Mouse (Mus musculus) T-cell, adult 2 months (primary cell): ENCODE results near the gene Bnip1.

Source experiments
- DNase-seq: peaks from one replicate; pipeline ENCODE4 v3.0.0; 2022; ENCODE audit warnings: low spot score

Gene Bnip1

DNA sequence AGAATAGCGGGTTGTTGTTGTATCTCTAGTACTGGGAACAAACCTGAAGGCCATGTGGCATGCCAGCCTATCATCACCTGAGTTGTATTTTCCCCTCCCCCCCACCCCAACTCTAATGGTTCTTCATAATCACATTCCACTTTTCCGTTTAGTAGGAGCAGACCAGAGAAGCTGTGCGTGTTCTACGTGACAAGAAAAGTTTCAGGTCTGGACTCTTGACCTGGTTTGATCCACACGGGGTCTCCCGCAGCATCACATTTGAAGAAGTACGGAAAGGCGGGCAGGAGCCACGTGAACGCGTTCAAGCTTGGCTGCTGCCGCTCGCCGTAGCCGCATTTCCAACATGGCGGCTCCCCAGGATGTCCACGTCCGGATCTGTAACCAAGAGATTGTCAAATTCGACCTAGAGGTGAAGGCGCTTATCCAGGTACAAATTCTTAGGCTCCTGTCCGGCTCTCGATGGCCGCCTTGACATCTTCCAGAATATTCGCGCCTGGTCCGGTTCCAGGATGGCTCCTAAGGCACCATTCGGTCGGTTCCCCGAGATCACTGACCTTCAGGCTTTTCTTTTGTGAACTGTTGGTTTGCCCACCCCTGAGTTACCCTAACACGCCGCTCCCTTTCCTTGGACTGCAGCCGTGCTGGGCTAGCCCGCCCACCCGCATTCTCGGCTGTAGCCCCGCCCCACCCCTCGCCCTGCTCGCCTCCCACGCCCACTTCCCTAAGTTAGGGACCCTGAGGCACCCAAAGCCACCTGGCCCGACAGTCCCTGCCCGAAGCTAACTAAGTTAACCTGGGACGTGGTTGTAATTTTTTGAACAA is at the start of gene Bnip1:
Bnip1 (plus strand) TSS at position 317 of the 822 bp plus-strand sequence.
- DNase-seq: peak; percentile 71

DNA sequence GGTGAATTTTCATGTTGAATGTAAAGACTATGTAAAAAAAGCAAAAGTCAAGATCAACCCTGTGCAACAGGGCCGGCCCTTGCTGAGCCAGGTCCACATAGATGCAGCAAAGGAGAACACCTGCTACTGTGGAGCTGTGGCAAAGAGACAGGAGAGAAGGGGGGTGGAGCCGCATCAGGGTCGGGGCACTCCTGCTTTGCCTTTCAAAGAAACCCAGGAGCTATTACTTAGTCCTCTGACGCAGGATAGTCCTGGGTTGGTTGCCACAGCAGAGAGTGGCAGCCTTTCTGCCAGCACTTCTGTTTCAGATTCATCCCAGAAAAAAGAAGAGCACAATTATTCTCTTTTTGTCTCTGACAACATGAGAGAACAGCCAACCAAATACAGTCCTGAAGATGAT is 38.3 kb upstream of the Bnip1 start:
- DNase-seq: no peak

DNA sequence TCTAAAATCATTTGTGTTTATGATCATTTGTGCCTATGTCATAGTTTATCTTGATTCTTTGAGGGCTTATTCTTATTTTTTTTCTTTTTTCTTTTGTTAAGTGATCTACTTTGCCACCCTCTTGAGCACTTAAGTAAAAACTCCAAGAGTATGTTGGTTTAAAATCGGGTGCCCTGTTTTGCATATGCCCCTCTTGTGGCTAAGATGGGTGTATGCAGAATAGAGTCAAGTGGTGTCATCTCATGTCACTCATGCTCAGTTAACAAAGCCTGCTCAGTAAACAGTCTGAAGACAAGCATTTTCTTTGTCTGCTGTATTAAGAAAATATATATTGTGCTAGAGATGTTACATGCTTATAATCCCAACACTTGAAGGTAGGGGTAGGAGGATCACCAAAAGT is 37.6 kb upstream of the Bnip1 start:
- DNase-seq: no peak

DNA sequence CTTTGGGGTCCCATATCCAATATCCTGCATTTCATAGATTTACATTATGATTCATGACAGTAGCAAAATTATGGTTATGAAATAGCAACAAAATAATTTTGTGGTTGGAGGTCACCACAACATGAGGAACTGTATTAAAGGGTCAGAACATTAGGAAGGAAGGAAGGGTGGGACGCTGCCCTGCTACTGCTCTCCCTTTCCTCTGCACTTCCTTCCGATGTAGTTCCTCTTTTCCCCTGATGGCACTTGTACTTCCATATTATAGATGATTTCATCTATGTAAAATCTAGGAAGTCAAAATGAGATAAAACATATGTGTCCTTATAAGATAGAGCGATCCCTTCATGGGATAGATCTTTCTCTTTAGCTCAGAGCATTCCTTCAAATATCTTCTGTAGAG is 30.9 kb upstream of the Bnip1 start:
- no peak for DNase-seq

DNA sequence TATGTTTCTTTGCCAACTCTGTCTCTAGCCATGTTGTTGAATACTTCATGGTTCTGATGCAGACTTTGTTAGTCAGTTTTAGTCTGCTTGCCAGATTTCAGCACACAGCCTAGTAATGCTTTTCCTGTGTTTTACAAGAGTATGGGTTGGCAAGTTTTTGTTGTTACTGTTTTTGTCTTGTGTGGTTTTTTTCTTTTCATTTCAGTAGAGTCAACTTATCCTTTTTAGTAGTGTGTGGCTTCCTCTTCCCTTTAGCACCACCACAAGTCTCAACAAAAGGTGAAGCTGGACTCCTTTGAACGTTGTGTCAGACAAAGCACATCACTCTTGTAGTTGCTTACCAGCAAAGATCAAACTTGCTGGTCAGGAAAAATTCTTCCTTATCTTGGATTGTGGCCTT is 28.6 kb upstream of the Bnip1 start:
- peak; percentile 38 for DNase-seq

DNA sequence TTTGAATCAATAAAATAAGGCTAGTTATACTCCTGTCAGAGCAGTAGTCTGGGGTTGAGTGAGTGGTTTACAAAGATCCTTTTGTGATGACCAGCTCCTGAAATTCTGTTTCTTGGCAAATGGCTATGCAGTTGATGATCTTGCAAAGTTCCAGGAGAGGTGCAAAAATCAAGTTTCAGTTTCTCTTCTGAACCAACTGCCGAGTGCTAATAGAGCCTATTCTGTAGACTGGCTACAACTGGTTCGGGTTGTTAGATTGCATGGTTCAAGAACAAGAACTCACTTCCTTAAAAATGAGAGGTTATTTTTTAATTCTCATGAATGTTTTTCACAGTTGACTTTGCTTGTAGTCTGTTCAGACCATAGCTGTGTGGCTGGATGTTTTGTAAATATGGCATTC is 27.4 kb upstream of the Bnip1 start:
- DNase-seq: peak; percentile 9

DNA sequence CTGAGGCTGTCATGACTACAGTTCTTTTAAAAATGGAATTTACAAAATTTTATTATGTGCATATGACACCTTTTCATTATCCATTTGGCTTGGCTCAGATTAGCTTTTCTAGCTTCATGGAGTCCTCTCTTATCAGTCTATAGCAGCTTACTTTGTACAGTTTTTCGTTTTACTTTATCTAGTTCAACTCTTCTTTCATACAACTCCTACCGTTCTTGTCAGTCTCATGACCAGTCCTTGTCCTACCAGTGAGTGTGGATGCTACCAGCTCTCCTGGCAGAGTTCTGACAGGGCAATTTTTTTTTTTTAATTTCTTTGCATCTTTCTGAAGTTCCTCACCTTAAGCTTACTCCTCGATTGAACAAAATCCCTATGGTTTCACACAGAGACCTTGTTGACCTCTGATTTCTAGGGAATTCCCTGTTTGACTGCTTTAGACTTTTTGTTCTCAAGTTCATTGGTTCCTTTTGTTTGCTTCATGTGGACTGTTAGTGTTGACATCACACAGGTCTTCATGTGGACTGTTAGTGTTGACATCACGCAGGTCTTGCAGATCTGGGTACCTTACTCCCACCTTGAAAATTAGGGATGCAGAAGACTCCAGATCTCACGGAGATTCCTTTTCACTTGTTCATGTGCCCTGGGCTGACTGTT is 13.6 kb upstream of the Bnip1 start:
- no peak for DNase-seq

DNA sequence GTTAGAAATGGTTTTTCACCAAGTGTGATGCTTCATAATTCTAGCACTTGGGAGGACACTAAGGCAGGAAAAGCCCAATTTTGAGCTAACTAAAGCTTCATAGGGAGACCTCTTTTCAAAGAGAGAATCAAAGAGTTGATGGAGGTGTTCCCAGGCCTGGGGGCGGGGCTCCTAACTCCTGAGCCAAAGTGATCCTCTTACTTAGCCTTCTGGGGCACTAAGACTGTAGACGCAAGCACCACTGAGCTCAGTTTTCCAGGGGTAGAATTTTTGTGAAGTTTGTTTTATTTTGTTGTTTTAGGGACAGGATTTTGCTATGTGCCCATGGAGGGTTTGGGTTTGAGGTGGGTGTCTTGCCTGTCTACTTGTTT is 13.1 kb upstream of the Bnip1 start:
- no peak for DNase-seq

DNA sequence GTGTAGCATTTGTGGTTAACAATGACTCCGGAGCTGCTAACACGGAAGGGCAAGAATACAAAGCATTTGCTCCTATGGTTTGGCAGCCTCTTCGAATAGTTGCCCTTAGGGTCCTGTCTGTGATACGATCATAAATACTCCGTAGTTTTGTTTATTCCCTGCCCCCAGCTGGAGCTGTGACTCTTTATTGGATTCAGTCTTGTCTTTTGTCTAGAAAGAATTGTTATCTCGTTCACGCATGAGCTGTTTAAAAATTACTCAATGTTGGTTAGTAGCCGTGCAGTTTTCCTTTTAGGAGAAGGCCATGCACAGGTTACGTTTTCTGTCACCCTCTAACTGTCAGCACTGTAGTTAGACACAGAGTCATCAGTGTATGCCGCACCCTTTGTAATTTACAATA is 4.7 kb upstream of the Bnip1 start:
- DNase-seq: no peak

DNA sequence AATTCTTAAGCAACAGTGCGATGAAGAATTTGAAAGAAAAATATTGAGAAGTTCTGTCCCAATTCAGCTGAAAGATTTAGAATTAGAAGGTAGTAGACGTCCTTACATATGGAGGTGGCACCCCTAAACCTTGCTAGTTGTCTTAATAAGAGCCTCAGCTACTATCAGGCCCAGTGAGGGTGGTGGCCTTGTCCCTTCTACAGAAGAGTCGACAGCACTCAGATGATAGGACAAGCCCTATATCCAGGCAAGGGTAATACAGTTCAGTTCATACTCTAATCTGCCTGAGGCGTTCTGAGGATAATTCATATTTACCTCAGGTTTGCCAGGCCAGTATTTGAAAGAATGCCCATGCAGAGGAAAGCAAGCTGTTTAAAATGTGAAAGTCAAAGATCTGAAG is 2.9 kb upstream of the Bnip1 start:
- DNase-seq: no peak

DNA sequence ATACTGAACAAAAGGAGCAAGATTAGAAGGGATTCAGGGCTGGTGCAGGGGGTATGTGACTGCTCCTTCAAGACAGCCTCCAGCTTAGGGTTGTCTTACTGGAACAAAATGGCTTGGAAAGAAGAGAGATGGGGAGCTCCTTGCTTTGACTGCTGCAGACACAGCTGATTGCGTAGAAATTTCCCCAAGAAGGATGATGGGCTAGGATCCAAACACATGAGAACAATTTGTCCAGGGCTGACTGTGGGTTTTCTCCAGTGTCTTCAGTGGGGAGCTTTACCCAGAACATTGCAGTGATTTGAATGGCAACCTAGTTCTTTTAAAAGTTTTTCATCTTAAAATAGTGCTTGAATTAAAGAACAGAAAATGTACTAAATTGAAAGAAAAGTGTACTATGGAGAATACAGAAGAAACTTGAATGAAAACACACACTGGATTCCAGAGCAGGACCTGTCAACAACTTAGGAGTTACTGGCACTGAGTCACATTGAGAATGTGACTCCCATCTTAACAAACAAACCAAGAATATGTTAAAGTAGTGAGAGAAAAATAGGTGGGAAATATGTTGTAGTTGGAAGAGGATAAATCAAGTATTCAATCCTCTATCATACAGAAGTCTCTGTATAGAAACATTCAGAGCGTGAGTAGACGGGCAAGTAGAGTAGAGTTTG is 2.3 kb upstream of the Bnip1 start:
- DNase-seq: no peak

DNA sequence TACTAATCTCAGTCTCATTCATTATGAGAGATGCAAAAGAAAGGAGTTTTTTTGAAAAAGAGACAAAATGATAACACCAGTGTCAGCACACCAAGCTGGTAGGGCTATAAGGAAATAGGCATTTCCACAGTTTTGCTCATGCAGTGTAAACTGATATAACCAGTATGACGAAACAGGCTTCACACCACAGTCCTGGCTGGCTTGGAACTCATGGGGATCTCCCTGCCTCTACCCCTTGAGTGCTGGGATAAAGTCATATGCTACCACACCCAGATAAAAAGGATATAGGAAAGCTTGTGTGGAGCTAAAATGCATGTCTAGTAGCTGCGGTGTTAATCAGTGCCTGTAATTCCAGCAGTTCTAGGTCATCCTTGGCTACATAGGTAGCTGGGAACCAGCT is 1.4 kb upstream of the Bnip1 start:
- no peak for DNase-seq

DNA sequence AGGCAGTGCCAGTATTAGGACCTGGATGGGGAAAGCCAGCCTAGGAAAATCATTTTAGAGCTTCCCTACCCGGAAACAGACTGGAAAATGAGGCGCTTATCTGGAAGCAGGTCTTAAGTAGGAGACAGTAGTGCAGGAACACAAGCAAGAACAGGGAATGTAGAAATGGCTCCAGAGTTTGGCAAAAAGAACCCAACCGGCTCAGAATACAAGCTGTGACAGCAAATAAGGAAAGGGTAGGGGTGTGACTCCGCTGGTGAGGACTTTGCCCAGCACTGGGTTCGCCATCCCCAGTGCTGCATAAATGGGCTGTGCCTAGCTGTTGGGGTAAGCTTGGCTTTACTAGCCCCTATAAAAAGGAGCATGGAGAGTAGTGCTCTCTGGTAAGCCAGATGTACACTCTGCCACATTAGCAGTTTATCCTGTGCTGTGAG is 761 bp downstream of the Bnip1 start:
- DNase-seq: no peak

DNA sequence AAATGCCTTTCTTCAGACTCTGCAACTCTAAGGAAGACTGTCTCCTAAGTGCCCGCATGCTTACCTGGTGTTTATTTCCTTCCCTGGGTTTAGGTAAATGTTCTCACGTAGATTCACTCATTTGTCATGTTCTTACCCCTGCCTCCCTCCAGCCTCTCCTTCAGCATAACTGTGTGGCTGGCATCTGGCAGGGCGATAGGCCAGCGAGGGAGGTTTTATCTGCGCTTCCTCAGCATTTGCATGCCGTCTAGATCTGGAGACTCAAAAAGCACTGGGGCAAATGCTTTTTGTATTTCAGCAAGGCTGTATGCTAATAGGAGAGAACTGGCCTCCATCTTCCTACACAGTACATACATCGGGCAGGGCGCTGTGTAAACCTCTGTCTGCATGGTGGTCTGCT is 3.7 kb downstream of the Bnip1 start:
- no peak for DNase-seq

DNA sequence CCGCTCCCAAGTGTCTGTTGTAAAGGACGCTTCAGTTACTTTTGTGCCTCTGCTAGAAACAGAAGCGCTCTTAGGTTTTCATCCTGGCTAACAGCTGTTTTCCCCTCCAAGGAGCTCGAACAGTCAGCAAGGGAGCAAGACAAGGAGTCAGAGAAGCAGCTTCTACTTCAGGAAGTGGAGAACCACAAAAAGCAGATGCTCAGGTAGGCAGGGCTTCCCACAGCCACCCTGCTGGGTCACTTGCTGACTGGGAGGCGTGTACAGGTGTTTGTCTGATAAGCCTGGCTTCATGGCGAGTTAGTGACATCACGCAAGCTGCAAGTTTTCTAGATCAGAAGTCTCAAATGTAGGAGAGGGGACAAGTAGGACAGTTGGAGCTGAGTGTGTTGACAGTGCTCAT is 5.7 kb downstream of the Bnip1 start:
- no peak for DNase-seq

DNA sequence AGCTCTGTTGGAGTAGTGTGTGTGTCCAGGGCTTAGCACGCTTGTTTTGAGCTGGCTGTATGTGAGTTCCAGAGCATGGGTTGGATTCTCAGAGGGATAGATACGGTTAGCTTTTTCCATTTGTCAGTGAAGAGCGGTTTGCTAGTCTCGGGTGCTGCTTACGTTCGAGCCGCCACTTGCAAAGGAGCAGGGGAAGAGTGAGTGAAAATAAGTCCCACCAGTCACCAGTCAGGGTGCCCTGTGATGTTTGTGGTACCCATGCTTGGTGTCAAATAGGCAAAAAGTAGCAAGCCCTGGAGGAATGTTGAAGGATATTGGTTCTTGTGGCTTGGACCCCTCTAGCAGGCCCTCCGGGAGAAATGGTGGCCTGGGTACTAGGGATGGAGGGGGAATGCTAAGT is 8.1 kb downstream of the Bnip1 start:
- DNase-seq: no peak

DNA sequence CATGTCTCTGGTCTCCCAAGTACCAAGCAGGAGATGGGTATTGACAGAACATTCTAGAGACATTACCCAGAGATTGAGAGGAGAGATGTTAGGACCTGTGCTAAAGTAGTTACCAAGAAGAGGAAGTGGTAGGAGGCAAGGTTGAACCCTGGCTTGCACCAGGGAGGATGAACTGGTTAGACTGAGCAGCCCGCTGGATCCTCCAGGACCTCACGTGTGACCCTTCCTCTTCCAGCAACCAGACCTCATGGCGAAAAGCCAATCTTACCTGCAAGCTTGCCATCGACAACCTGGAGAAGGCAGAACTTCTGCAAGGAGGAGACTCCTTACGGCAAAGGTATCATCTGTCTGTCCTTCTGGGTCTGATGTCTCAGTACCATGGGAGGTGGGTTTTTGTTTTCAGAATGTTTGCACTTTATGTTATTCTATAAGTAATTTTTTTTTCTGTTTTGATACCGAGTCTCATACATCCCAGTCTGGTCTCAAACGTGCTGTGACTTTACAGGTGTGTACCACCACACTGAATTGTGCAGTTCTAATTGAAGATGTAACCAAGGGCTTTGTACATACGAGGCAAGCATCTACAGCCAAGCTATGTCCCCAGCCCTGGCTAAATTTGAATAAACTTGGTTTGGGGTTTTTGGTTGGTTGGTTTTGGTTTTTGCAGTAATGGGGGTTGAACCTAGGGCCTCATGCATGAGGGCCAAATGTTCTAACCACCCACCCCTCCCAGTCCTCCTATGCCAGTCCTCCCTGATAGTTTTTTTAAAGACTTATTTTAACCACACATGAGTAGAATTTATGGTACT is 8.8 kb downstream of the Bnip1 start:
- no peak for DNase-seq

DNA sequence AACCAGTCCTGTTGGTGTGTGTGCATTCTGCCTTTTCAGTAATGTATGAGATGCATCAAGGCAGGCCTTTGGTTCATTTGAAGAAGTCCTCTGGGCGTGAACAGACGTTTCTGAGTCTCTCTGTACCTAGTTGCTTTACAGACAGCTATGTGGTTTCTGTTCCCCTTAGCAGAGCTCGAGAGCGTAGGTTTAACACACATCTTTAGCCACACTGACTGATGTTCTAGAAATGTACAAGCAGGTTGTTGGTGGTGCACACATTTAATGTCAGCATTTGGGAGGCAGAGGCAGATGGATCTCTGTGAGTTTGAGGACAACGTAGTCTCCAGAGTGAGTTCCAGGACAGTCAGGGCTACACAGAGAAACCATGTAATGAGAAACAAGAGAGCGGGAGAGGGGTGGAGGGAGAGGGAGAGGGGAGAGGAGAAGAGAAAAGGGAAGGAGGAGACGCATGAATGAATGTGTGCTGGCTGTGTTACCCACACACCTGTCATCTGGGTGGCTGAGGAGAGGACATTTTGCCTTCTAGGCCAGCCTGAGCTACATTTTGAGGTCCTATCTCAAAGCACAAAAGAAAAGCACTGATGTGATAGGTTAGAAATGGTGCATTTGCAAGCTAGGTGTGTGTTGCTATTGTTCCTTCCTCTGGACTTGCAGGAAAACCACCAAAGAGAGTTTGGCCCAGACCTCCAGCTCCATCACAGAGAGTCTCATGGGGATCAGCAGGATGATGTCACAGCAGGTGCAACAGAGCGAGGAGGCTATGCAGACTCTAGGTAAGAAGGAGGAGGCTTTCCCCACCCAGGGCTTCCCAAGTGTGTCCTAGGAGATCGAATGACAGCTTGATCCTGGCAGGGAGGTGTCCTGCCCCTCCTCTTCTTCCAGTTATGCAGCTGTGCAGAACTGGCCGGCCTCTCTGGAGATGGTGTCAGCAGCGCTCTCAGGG is 9.7 kb downstream of the Bnip1 start:
- no peak for DNase-seq

DNA sequence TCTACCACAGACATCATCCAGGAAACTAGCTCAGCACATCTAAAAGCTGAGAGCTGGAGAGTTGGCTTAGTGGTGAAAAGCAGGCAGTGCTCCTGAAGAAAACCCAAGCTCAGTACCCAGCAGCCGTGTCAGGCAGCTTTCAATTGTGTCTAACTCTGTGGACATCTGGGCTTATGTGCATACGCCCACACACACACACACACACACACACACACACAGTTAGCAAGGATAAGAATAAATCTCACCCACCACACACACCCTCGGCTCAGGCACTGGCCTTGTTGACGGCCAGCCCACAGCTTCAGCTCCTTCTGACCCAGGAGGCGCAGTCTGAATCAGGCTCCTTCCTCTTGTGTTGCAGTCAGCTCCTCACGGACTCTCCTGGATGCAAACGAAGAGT is 10.7 kb downstream of the Bnip1 start:
- DNase-seq: no peak

DNA sequence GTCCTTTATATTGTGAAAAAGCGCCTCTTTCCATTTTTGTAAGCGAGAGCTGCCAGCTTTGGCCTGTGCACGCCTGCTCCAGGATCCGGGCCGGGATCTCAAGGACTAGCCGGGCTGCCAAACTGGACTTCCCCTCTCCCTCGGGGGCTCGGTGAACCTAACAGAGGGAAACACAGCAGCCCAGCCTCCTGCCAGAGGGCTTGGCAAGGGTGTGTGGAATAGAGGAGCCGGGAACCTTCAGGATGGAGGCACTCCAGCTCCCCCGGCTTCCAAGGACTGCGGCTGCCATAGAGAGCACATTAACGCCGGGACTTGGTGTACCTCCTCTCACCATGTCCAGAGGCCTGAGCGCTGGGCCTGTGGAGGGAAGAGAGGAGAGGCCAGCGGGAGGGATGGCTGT is 11.2 kb downstream of the Bnip1 start:
- no peak for DNase-seq

DNA sequence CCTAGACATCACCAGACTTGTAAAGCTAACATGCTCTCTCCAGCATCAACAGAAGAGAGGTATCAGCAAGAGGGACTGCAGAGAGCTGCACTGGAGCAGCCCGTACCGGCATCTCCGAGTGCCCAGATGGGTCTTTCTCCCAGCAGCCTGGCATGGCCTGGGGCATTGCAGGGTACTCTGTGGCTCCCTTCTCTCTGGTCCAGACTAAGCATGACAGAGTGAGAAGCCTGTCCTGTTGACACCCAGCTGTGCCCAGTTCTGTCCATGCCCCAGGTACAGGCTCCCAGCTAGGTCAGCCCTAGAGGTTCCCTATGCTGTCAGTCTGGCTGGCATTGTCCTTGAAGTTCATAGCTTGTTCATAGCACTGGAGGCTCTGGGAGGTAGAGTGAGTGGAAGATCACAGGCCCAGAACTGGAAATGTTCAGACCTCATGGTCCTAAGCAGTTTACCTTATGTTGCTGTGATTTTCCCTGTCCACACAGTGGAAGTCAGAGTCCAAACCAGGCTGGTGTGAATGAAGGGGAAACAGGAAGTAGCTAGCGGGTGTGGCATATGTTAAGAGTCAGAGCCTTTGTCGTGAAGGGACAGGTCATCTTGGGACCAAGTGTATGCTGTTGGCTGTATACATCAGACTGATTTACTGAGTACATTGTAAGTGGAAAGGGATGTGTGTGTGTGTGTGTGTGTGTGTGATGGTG is 12.4 kb downstream of the Bnip1 start:
- DNase-seq: no peak
